Mouse (Mus musculus): ENCODE measurements at regions not wholly inside any gene's neighbourhood (a gene's known extent, or its start where the extent isn't known, plus 50 kb on each side); places are given as distances from the start of the nearest gene placed in this dataset.
"Not testable (repeated sequence)": the region's sequence is repeated elsewhere in the genome, so short reads cannot be mapped to it uniquely, and the experiment has no call there.

DNA sequence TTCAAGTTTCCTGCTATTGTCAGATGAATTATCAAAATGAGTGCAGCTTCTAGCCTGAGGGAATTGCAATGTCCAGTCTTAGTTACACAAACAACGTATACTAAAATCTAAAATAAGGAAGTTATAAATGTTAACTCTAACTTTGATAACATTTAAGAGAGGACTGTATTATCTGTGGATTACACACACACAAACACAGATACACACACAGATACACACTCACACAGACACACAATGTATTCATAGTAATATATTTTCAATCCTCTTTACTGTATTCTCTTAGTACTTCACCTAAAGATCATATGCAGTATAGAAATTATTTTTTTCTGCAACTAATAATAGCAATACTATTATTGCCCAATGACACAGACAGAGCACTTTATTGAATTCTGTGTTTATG is 661.2 kb upstream of the Slc8a1 start:
- H3K4me1 ChIP-seq (ENCODE audit: control insufficient read depth in 2 of 2, insufficient read depth in 2 of 2, low read length in 2 of 2, poor library complexity in 1 of 2): no peaks in the 10 kb centered on the region
- H3K36me3 ChIP-seq (ENCODE audit: control insufficient read depth, insufficient read depth, low read length, poor library complexity, severe bottlenecking): no peaks in the 10 kb centered on the region
- no peak for DNase-seq (ENCODE audit: low read depth, low spot score)
- H3K27ac ChIP-seq (ENCODE audit: insufficient read depth, low read depth, low read length, poor library complexity, severe bottlenecking): no peak overlapping the region
- in situ Hi-C loops (cut with MboI; ENCODE audit: low sequenced_read_pairs in 2 of 2, unreplicated experiment in 2 of 2): no loop called here
- TF ChIP-seq CHD2 (IDR thresholded peaks at IDR 0.05; ENCODE audit: low read depth, low read length): no peak
- TF ChIP-seq MAFK (IDR thresholded peaks at IDR 0.05; ENCODE audit: insufficient read depth, low read depth, low read length): no peak
- TF ChIP-seq HCFC1 (IDR thresholded peaks at IDR 0.05; ENCODE audit: borderline replicate concordance, insufficient read depth, low read length): no peak
- no peak for TF ChIP-seq ZC3H11A (IDR thresholded peaks at IDR 0.05; ENCODE audit: borderline replicate concordance, low read depth, low read length)
- TF ChIP-seq ZNF384 (IDR thresholded peaks at IDR 0.05; ENCODE audit: low read depth, low read length): no peak
- H3K9me3 ChIP-seq (ENCODE audit: control insufficient read depth, insufficient read depth, low read depth, low read length): no peaks in the 10 kb centered on the region
- H3K9ac ChIP-seq (ENCODE audit: insufficient read depth, low read depth, low read length, poor library complexity, severe bottlenecking): no peak overlapping the region
- no peak overlapping the region for H3K4me3 ChIP-seq (ENCODE audit: insufficient read depth in 1 of 2, low read depth in 1 of 2, low read length in 2 of 2, poor library complexity in 1 of 2, severe bottlenecking in 1 of 2)

DNA sequence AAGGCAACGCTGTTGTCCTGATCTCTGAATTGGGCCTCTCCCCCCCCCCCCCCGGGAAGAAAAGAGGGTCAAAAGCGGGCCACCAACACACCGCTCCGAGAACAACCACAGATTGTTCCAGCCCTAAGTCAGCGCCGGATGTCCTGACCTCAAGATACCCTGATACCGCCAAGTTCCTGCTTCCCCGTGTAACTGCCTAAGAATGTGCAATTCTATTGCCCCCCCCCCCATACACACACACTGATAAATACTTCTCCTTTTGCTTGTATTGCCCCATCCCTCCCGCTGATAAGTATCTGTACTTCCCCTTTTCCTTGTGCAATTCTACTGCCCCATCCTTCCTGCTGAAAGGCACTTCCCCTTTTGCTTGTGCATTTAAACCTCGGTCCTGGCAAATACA is 641.2 kb upstream of the Slc8a1 start:
- H3K9ac ChIP-seq (ENCODE audit: insufficient read depth, low read depth, low read length, poor library complexity, severe bottlenecking); H3K36me3 ChIP-seq (ENCODE audit: control insufficient read depth, insufficient read depth, low read length, poor library complexity, severe bottlenecking); H3K4me1 ChIP-seq (ENCODE audit: control insufficient read depth in 2 of 2, insufficient read depth in 2 of 2, low read length in 2 of 2, poor library complexity in 1 of 2); H3K27ac ChIP-seq (ENCODE audit: insufficient read depth, low read depth, low read length, poor library complexity, severe bottlenecking); H3K4me3 ChIP-seq (ENCODE audit: insufficient read depth in 1 of 2, low read depth in 1 of 2, low read length in 2 of 2, poor library complexity in 1 of 2, severe bottlenecking in 1 of 2); DNase-seq (ENCODE audit: low read depth, low spot score); in situ Hi-C loops (cut with MboI; ENCODE audit: low sequenced_read_pairs in 2 of 2, unreplicated experiment in 2 of 2); H3K9me3 ChIP-seq (ENCODE audit: control insufficient read depth, insufficient read depth, low read depth, low read length): not testable (repeated sequence)

DNA sequence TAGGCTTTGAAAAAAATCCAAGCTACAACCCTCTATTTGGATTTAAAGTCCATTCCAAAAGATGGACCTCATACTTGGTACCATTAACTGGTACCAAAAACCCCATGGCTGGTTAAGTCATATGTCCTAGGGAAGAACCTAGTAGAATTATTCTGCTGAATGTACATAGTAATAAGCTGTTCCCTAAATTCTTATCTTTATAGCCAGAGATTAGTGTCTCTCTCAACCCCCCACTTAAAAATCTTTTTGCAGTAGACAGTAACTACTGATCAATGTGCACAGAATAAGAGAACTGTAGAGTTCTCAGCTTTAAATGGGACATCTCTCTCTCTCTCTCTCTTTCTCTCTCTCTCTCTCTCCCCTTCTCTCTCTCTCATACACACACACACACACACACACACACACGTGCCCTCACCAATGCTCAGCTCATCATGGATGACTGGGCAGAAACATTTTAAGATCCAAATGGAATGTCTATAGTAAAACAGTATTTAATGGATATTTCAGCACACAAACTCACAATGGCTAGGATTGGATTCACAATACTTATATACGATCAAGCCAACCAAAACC is 640.2 kb upstream of the Slc8a1 start:
- no peak overlapping the region for H3K27ac ChIP-seq (ENCODE audit: insufficient read depth, low read depth, low read length, poor library complexity, severe bottlenecking)
- H3K9me3 ChIP-seq (ENCODE audit: control insufficient read depth, insufficient read depth, low read depth, low read length): no peaks in the 10 kb centered on the region
- H3K36me3 ChIP-seq (ENCODE audit: control insufficient read depth, insufficient read depth, low read length, poor library complexity, severe bottlenecking): no peaks in the 10 kb centered on the region
- in situ Hi-C loops (cut with MboI; ENCODE audit: low sequenced_read_pairs in 2 of 2, unreplicated experiment in 2 of 2): no loop called here
- no peak for DNase-seq (ENCODE audit: low read depth, low spot score)
- no peak overlapping the region for H3K4me3 ChIP-seq (ENCODE audit: insufficient read depth in 1 of 2, low read depth in 1 of 2, low read length in 2 of 2, poor library complexity in 1 of 2, severe bottlenecking in 1 of 2)
- TF ChIP-seq ZC3H11A (IDR thresholded peaks at IDR 0.05; ENCODE audit: borderline replicate concordance, low read depth, low read length): no peak
- TF ChIP-seq ZNF384 (IDR thresholded peaks at IDR 0.05; ENCODE audit: low read depth, low read length): no peak
- TF ChIP-seq MAFK (IDR thresholded peaks at IDR 0.05; ENCODE audit: insufficient read depth, low read depth, low read length): no peak
- TF ChIP-seq CHD2 (IDR thresholded peaks at IDR 0.05; ENCODE audit: low read depth, low read length): no peak
- TF ChIP-seq HCFC1 (IDR thresholded peaks at IDR 0.05; ENCODE audit: borderline replicate concordance, insufficient read depth, low read length): no peak
- no peak overlapping the region for H3K9ac ChIP-seq (ENCODE audit: insufficient read depth, low read depth, low read length, poor library complexity, severe bottlenecking)
- H3K4me1 ChIP-seq (ENCODE audit: control insufficient read depth in 2 of 2, insufficient read depth in 2 of 2, low read length in 2 of 2, poor library complexity in 1 of 2): no peaks in the 10 kb centered on the region

DNA sequence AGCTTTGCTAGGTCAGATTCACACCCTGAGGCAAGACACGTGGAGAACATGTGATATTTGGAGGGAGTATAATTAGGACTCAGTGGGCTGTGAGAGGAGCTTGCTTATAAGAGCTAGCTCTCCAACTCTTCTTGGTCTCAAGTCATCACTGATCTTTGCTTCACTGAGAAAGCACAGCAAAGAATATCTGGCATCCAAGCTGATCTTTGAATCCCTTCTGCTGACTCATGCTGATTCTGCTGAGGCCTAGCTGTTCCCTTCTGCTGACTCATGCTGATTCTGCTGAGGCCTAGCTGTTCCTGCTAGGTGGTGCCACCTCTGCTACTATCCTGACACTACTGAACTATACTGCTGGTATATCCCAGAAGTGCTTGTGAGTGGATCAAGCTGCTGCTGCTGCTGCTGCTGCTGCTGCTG is 639.0 kb upstream of the Slc8a1 start:
- H3K4me3 ChIP-seq (ENCODE audit: insufficient read depth in 1 of 2, low read depth in 1 of 2, low read length in 2 of 2, poor library complexity in 1 of 2, severe bottlenecking in 1 of 2): no peak overlapping the region
- TF ChIP-seq HCFC1 (IDR thresholded peaks at IDR 0.05; ENCODE audit: borderline replicate concordance, insufficient read depth, low read length) (no peak), MAFK (IDR thresholded peaks at IDR 0.05; ENCODE audit: insufficient read depth, low read depth, low read length) (peak; percentile 95)
- H3K36me3 ChIP-seq (ENCODE audit: control insufficient read depth, insufficient read depth, low read length, poor library complexity, severe bottlenecking): no peaks in the 10 kb centered on the region
- no peaks in the 10 kb centered on the region for H3K4me1 ChIP-seq (ENCODE audit: control insufficient read depth in 2 of 2, insufficient read depth in 2 of 2, low read length in 2 of 2, poor library complexity in 1 of 2)
- no peak overlapping the region for H3K9ac ChIP-seq (ENCODE audit: insufficient read depth, low read depth, low read length, poor library complexity, severe bottlenecking)
- in situ Hi-C loops (cut with MboI; ENCODE audit: low sequenced_read_pairs in 2 of 2, unreplicated experiment in 2 of 2): no loop called here
- no peak for DNase-seq (ENCODE audit: low read depth, low spot score)
- H3K27ac ChIP-seq (ENCODE audit: insufficient read depth, low read depth, low read length, poor library complexity, severe bottlenecking): no peak overlapping the region
- no peaks in the 10 kb centered on the region for H3K9me3 ChIP-seq (ENCODE audit: control insufficient read depth, insufficient read depth, low read depth, low read length)

DNA sequence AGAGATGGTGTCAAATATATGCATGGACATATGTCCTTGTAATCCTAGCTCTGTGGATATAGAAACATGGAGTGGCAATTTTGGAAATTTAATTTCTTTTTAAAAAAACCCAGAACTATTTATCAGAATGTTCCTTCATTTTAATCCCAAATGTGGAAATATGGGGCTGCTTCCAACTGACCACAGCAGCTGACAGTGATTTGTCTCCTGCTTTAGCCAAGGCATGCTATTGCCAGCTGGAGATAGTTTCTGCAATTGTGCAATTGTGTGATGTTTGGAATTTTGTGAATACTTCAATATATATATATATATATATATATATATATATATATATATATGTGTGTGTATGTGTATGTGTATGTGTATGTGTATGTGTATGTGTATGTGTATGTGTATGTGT is 629.7 kb upstream of the Slc8a1 start:
- Histone ChIP-seq H3K9ac (ENCODE audit: insufficient read depth, low read depth, low read length, poor library complexity, severe bottlenecking) (no peak overlapping the region), H3K36me3 (ENCODE audit: control insufficient read depth, insufficient read depth, low read length, poor library complexity, severe bottlenecking) (no peaks in the 10 kb centered on the region), H3K27ac (ENCODE audit: insufficient read depth, low read depth, low read length, poor library complexity, severe bottlenecking) (no peak overlapping the region), H3K4me3 (ENCODE audit: insufficient read depth in 1 of 2, low read depth in 1 of 2, low read length in 2 of 2, poor library complexity in 1 of 2, severe bottlenecking in 1 of 2) (no peak overlapping the region), H3K9me3 (ENCODE audit: control insufficient read depth, insufficient read depth, low read depth, low read length) (no peaks in the 10 kb centered on the region), H3K4me1 (ENCODE audit: control insufficient read depth in 2 of 2, insufficient read depth in 2 of 2, low read length in 2 of 2, poor library complexity in 1 of 2) (no peaks in the 10 kb centered on the region)
- DNase-seq (ENCODE audit: low read depth, low spot score): no peak
- in situ Hi-C loops (cut with MboI; ENCODE audit: low sequenced_read_pairs in 2 of 2, unreplicated experiment in 2 of 2): no loop called here
- TF ChIP-seq MAFK (IDR thresholded peaks at IDR 0.05; ENCODE audit: insufficient read depth, low read depth, low read length) (no peak), CHD2 (IDR thresholded peaks at IDR 0.05; ENCODE audit: low read depth, low read length) (no peak)

All from ES-E14 (cell line).